Mouse (Mus musculus) kidney, embryonic 15.5 days (tissue): ENCODE data around the gene Hrk. TPM values are rescaled to one million over a fixed set of nuclear protein-coding genes. Genes with fewer than 3 reads are reported as not detected.
A peak's percentile ranks its signal among the peaks of the same experiment; 100 is the strongest.

ENCODE experiments used
- ATAC-seq: fragments of 200-750 bp; cut with Nextera tagmentation; replicated peaks from 2 replicates; pipeline ENCODE4 v1.8.0; 2017; ENCODE audit warnings: moderate TSS enrichment; ENCODE audit not compliant: low FRiP score
- H3K27ac ChIP-seq: fragments of 300-500 bp; sonication (generic); 2 replicates; pipeline ENCODE4 v1.5.1; 2015; ENCODE audit warnings: mild to moderate bottlenecking, inconsistent platforms
- H3K27me3 ChIP-seq: fragments of 300-500 bp; sonication (generic); 2 replicates; pipeline ENCODE4 v1.6.1; 2015; ENCODE audit warnings: inconsistent platforms
- H3K36me3 ChIP-seq: fragments of 300-500 bp; sonication (generic); 2 replicates; pipeline ENCODE4 v1.6.1; 2015; ENCODE audit warnings: inconsistent platforms
- H3K4me1 ChIP-seq: fragments of 300-500 bp; sonication (generic); 2 replicates; pipeline ENCODE4 v1.6.1; 2015; ENCODE audit warnings: inconsistent platforms
- H3K4me2 ChIP-seq: fragments of 300-500 bp; sonication (generic); 2 replicates; pipeline ENCODE4 v1.6.1; 2015; ENCODE audit warnings: moderate library complexity, mild to moderate bottlenecking, inconsistent platforms
- H3K4me3 ChIP-seq: fragments of 300-500 bp; sonication (generic); replicated peaks from 2 replicates; pipeline ENCODE4 v1.5.1; 2015; ENCODE audit warnings: mild to moderate bottlenecking, inconsistent platforms
- H3K9ac ChIP-seq: fragments of 300-500 bp; sonication (generic); 2 replicates; pipeline ENCODE4 v1.6.1; 2015; ENCODE audit warnings: mild to moderate bottlenecking, inconsistent platforms
- H3K9me3 ChIP-seq: fragments of 300-500 bp; sonication (generic); replicated peaks from 2 replicates; pipeline ENCODE4 v1.6.1; 2016; ENCODE audit warnings: inconsistent platforms
- WGBS: fragments of 180-500 bp; shearing (Covaris S2); methylation state at CpG from one replicate; pipeline ENCODE4 v1.1.7; 2015; ENCODE audit warnings: mixed read lengths; 5-methylcytosine and 5-hydroxymethylcytosine counted together
- polyA plus RNA-seq: library from polyadenylated mRNA; unstranded; fragments of >200 nt; fragmentation: Nextera tagmentation; extraction: Ambion mirVana; gene quantifications from 2 replicates; pipeline ENCODE4 v1.2.1, GENCODE M21; 2015

The Hrk gene
- polyA plus RNA-seq, result 0.09 and 0.12 TPM in 2 replicates

DNA sequence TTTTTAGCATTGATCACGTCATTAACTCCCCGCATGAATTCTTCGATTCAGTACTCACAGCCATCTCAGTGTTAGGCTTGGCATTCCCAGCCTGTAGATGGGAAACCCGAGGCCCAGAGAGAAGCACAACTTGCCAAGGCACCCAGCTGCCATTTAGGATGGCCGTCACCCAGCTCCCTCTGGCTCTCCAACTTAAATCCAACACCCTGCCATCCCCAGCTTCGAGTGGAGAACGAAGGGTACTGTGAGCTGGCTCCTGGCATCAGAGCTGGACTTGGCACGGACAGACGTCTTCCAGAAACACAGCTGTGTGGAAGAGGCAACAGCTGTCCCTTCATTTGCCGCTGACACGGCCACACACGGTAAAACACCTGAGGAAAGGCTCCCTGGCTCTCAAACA, at the start of gene Hrk:
Hrk (plus strand) TSS at position 68 of the 400 bp plus-strand sequence.
- no peak for ATAC-seq
- Histone ChIP-seq H3K9ac (no peak within 1 kb of the TSS), H3K36me3 (no peaks in the 10 kb centered on the region), H3K4me1 (peaks cover 6% of the 10 kb centered on the region), H3K4me3 (no peak within 1 kb of the TSS), H3K9me3 (no peaks in the 10 kb centered on the region), H3K4me2 (no peak within 1 kb of the TSS), H3K27me3 (peaks cover 81% of the 10 kb centered on the region), H3K27ac (no peak within 1 kb of the TSS)
- 69% methylated on average over 12 of the region's 12 CpGs for WGBS

DNA sequence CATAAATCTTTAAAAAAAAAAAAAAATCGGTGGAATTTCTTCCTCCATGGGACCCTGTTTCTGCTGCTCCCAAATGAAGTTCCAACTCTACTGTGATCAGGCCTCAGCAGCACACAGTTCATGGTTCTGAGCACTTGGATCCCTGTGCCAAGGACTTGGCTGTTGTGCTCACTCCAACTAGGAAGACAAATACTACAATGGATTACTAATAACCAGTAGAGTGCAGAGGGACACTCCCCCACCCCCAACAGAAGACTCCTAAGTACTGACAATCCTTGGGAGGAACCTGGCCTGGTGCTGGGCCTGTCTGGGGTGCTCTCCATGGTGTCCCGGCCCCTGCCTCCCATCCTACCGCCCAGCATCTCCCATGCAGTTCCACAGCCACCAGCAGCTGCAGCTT, 46.1 kb upstream of the Hrk start:
- no peak overlapping the region for H3K4me3 ChIP-seq
- no peaks in the 10 kb centered on the region for H3K9me3 ChIP-seq
- no peak for ATAC-seq
- WGBS, result 84% methylated on average over 3 of the region's 3 CpGs
- no peaks in the 10 kb centered on the region for H3K27me3 ChIP-seq
- H3K4me1 ChIP-seq, result peaks cover 9% of the 10 kb centered on the region; the same call in 1 of the 2 replicates
- H3K27ac ChIP-seq, result no peak overlapping the region
- peaks cover 55% of the 10 kb centered on the region for H3K36me3 ChIP-seq
- no peak overlapping the region for H3K4me2 ChIP-seq
- H3K9ac ChIP-seq, result no peak overlapping the region

DNA sequence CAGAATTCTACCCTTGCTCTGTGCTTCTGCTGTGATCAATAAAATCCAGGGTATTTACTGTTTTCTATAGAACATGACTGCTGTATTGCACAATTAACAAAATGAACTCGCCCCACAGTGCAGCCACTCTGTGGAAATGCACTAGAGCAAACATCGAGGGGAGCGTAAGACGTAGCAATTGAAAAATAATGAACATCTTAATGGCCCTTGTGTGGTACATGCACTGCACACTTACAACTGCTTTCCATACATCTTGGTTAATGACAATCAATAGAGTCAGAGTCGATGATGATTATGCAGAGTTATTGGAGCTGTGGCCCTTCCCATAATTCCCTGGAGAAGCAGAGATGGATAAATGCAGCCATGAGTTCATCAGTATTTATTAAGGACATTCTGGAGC, 45.5 kb upstream of the Hrk start:
- no peaks in the 10 kb centered on the region for H3K27me3 ChIP-seq
- H3K36me3 ChIP-seq, result peaks cover 51% of the 10 kb centered on the region
- no peak overlapping the region for H3K27ac ChIP-seq
- no peaks in the 10 kb centered on the region for H3K9me3 ChIP-seq
- H3K4me2 ChIP-seq, result no peak overlapping the region
- peaks cover 9% of the 10 kb centered on the region; the same call in 1 of the 2 replicates for H3K4me1 ChIP-seq
- H3K9ac ChIP-seq, result no peak overlapping the region
- H3K4me3 ChIP-seq, result no peak overlapping the region
- ATAC-seq, result no peak
- 93% methylated on average over 5 of the region's 5 CpGs for WGBS

DNA sequence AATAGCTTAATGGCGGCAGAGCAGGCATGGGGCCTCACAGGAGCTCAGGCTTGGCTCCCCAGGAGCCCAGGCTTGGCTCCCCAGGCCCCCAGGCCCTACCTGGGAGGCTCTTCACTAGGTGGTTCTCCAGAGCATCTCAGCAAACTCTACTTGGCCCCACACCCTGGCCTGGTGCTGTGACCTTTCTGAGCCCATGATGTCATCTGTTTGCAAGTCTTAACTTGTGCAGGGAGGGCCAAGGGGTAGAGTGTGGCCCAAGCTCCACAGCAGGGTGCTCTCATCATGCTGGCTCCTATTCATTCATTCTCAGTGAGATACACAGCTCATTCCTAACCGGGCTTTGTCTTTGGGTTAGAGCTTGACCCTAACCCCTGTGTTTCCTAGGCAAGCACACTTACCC, 43.8 kb upstream of the Hrk start:
- Histone ChIP-seq H3K4me1 (peaks cover 9% of the 10 kb centered on the region; the same call in 1 of the 2 replicates), H3K4me3 (no peak overlapping the region), H3K4me2 (no peak overlapping the region), H3K27me3 (no peaks in the 10 kb centered on the region), H3K9me3 (no peaks in the 10 kb centered on the region), H3K27ac (0 out of 2 replicates have a peak overlapping the region, but pooled peaks have one; percentile 45), H3K36me3 (peaks cover 55% of the 10 kb centered on the region), H3K9ac (no peak overlapping the region)
- 46% methylated on average over 2 of the region's 2 CpGs for WGBS
- no peak for ATAC-seq

DNA sequence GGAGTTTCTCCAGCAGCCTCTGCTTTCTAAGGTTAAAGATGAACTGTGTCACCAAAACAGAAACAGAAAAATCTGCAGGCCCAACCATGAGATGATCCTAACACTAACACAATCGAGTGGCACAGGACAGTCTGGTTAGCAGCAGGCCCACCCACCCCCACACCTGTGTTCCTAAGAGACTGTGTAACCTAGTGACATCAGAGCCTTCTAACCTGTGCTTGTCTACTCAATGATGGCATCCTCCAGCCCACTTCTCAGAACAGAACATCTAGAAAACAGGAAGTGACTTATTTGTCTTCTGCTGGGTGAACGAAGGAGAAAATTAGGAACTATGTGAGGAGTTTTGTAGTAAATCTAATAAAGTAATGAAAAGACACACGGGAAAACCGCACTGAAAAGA, 42.5 kb upstream of the Hrk start:
- no peak overlapping the region for H3K4me2 ChIP-seq
- no peak overlapping the region for H3K27ac ChIP-seq
- H3K27me3 ChIP-seq, result no peaks in the 10 kb centered on the region
- peaks cover 59% of the 10 kb centered on the region for H3K36me3 ChIP-seq
- WGBS, result 90% methylated on average over 4 of the region's 4 CpGs
- H3K9me3 ChIP-seq, result no peaks in the 10 kb centered on the region
- H3K4me1 ChIP-seq, result peaks cover 9% of the 10 kb centered on the region; the same call in 1 of the 2 replicates
- no peak overlapping the region for H3K9ac ChIP-seq
- H3K4me3 ChIP-seq, result no peak overlapping the region
- no peak for ATAC-seq

DNA sequence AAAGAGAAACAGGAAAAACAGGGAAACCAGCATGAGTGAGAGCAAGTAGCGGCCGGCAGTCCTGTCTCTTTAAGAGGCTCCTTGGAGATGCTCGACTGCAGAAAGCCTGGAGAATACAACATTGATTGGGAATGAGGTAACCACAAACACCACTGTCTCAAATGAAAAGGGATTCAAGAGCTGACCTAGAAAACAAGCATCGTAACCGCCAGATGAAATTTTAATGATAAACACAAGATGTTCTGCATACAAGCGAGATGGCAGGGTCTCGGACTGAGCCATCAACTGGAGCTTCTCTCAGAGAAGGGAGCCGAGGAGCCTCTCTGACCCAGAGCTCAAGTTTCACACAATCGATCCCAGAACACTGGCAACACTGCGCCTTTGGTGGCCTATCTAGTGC, 41.4 kb upstream of the Hrk start:
- no peaks in the 10 kb centered on the region for H3K9me3 ChIP-seq
- peaks cover 14% of the 10 kb centered on the region for H3K4me1 ChIP-seq
- H3K4me3 ChIP-seq, result no peak overlapping the region
- peaks cover 67% of the 10 kb centered on the region for H3K36me3 ChIP-seq
- H3K9ac ChIP-seq, result no peak overlapping the region
- ATAC-seq, result no peak
- 54% methylated on average over 10 of the region's 10 CpGs for WGBS
- H3K4me2 ChIP-seq, result no peak overlapping the region
- no peaks in the 10 kb centered on the region for H3K27me3 ChIP-seq
- H3K27ac ChIP-seq, result no peak overlapping the region

DNA sequence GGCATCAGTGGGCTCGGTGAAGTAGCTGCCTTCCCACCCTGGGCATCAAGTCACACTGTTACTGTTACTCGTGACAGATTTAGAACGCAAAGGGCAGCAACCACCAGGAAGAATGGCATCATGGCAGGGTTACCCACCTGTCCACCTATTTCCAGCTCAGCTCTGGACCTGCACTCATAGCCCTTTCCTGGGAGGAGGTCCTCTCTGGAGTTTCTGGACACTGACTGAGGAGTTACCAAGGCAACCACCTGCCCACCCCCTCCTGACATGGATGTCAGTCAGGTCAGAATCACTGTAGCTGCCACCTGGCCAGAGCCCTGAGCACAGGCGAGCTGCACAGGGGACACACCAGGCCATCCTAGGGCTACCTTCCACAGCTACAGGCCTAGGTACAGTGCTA, 37.8 kb upstream of the Hrk start:
- H3K27ac ChIP-seq, result no peak overlapping the region
- H3K27me3 ChIP-seq, result no peaks in the 10 kb centered on the region
- peaks cover 59% of the 10 kb centered on the region for H3K36me3 ChIP-seq
- H3K4me2 ChIP-seq, result no peak overlapping the region
- no peak overlapping the region for H3K4me3 ChIP-seq
- H3K9ac ChIP-seq, result no peak overlapping the region
- H3K9me3 ChIP-seq, result no peaks in the 10 kb centered on the region
- WGBS, result 88% methylated on average over 4 of the region's 4 CpGs
- H3K4me1 ChIP-seq, result peaks cover 14% of the 10 kb centered on the region
- ATAC-seq, result no peak

DNA sequence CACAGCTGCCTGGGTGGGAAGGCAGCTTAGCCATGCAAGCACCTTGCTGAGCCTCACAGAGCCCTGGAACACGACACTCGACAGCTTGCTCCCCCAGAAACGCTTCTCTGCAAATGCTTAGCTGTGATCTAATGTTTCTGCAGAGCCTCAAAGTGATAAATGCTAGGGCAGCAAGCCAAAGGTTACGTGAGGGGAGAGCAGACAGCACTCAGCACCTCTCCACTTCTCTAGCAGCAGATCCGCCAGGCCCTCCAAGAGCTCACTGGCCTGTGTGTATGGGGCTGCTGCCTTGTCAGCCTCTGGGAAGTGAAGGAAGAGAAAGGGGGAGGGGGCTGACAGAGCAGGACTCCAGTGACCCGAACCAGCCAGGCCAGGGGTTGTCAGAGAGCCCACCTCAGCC, 36.2 kb upstream of the Hrk start:
- Histone ChIP-seq H3K9me3 (no peaks in the 10 kb centered on the region), H3K4me2 (no peak overlapping the region), H3K9ac (no peak overlapping the region), H3K27ac (no peak overlapping the region; the same call in 1 of the 2 replicates), H3K36me3 (peaks cover 53% of the 10 kb centered on the region), H3K4me3 (no peak overlapping the region), H3K4me1 (peaks cover 14% of the 10 kb centered on the region), H3K27me3 (no peaks in the 10 kb centered on the region)
- peak; percentile 54; the same call in 1 of the 2 replicates for ATAC-seq
- 58% methylated on average over 6 of the region's 6 CpGs for WGBS

DNA sequence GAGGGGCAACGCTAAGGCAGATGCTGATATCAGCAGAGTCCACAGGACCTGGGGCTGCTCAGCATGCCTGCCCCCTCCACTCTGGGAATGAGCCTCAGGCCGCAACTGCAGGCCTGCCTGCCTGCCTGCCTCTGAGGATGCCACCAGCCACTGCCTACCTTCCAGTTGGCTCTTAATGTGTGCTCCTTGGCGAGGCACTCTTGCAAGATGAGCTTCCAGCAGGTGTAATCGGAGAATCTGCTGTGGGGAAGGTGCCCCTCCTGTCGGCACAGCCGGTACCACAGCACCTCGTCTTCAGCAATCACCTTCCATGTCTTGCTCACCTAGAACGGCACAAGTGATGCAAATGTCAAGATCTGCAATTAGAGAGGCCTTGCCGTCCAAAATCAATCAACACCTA, 35.8 kb upstream of the Hrk start:
- ATAC-seq, result 0 out of 2 replicates have a peak, but pooled peaks have one; percentile 2
- no peak overlapping the region for H3K4me2 ChIP-seq
- H3K9me3 ChIP-seq, result no peaks in the 10 kb centered on the region
- H3K27ac ChIP-seq, result no peak overlapping the region; the same call in 1 of the 2 replicates
- H3K36me3 ChIP-seq, result peaks cover 53% of the 10 kb centered on the region
- peaks cover 14% of the 10 kb centered on the region for H3K4me1 ChIP-seq
- no peak overlapping the region for H3K4me3 ChIP-seq
- H3K27me3 ChIP-seq, result no peaks in the 10 kb centered on the region
- 55% methylated on average over 9 of the region's 9 CpGs for WGBS
- no peak overlapping the region for H3K9ac ChIP-seq

DNA sequence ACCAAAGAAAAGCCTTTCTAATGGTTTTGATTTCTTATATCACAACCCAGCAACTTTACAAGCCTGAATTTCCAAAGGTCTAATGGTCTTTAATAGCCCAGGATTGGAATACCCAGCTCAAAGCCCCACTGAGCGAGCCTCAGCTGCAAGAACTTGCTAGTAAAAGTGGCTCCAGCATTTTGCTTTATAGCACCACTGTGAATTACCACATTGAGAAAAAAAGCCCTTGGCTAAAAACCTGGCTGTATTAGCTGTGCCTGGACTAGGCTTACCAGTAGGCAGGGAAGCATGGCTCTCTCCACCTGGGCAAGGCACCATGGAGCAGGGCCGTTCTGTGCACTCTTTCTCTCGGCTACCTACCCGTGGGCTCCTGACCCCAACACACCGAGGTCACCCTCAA, 28.1 kb upstream of the Hrk start:
- no peak overlapping the region for H3K4me2 ChIP-seq
- no peaks in the 10 kb centered on the region for H3K9me3 ChIP-seq
- no peaks in the 10 kb centered on the region for H3K27me3 ChIP-seq
- no peak overlapping the region for H3K9ac ChIP-seq
- H3K4me3 ChIP-seq, result no peak overlapping the region
- no peak for ATAC-seq
- H3K4me1 ChIP-seq, result no peaks in the 10 kb centered on the region
- 70% methylated on average over 5 of the region's 5 CpGs for WGBS
- H3K27ac ChIP-seq, result no peak overlapping the region
- H3K36me3 ChIP-seq, result peaks cover 44% of the 10 kb centered on the region

DNA sequence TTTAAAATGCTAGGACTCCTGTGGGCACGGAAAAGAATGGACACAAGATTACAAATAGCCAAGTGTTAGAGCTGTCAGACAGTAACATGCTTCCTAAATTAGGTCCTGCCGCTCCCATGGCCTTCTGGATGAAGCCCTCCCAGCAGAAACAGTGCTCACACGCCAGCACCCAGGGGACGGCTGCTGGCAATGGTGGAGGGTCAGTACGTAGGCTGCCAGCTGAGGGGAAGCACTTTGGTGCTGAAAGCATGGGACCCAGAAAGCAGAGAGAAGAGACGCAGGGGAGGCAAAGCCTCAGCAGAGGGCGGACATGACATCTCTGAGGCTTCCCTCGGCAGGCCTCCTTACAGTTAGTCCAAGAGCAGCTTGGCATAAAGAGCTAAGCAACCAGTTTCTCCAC, 24.8 kb upstream of the Hrk start:
- Histone ChIP-seq H3K27ac (no peak overlapping the region), H3K4me1 (peaks cover 22% of the 10 kb centered on the region)

DNA sequence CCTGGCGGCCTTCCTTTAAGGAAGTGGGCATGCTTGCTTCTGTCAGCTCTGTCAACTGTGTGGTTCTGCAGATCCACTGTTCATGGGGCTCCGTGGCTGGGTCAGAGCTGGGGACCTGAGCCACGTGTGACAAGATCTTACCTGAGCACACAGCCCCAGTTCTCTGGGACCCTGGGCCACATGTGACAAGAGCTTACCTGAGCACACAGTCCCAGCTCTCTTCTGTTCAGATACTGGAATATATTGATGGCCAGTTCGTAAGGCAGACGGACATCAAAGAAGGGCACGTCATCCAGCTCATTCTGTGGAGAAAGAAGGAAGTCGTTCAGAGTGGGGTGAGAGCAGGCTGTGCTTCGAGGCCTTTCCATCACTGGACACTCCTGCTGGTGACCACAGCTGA, 22.0 kb upstream of the Hrk start:
- Histone ChIP-seq H3K36me3 (peaks cover 54% of the 10 kb centered on the region), H3K4me1 (peaks cover 44% of the 10 kb centered on the region), H3K9ac (no peak overlapping the region), H3K4me2 (no peak overlapping the region), H3K4me3 (no peak overlapping the region), H3K27me3 (no peaks in the 10 kb centered on the region), H3K27ac (0 out of 2 replicates have a peak overlapping the region, but pooled peaks have one; percentile 66), H3K9me3 (no peaks in the 10 kb centered on the region)
- 79% methylated on average over 8 of the region's 8 CpGs for WGBS
- no peak for ATAC-seq

More for the DNA sequence above, 24.8 kb upstream of the Hrk start:
- H3K4me2 ChIP-seq, result no peak overlapping the region
- WGBS, result 90% methylated on average over 8 of the region's 8 CpGs
- H3K4me3 ChIP-seq, result no peak overlapping the region
- no peak for ATAC-seq
- peaks cover 60% of the 10 kb centered on the region for H3K36me3 ChIP-seq
- no peaks in the 10 kb centered on the region for H3K27me3 ChIP-seq
- no peak overlapping the region for H3K9ac ChIP-seq
- H3K9me3 ChIP-seq, result no peaks in the 10 kb centered on the region
